Mouse (Mus musculus) megakaryocyte, adult 5-6 weeks (primary cell): ENCODE results near the gene Ubxn2a. TPM values are rescaled to one million over a fixed set of nuclear protein-coding genes. Genes with fewer than 3 reads are reported as not detected.
"Not testable (repeated sequence)": the region's sequence is repeated elsewhere in the genome, so short reads cannot be mapped to it uniquely, and the experiment has no call there.

Experiments
- ATAC-seq: 2 replicates; pipeline ENCODE4 v1.8.0; 2016; ENCODE audit warnings: mild to moderate bottlenecking, inconsistent platforms; ENCODE audit not compliant: poor library complexity, severe bottlenecking
- total RNA-seq, 2 experiments: library from RNA; stranded (forward) in 1 of 2; stranded (reverse) in 1 of 2; fragments of 153-499, 151-499 nt in 1 of 2; fragments of 221-1000, 200-1000 nt in 1 of 2; gene quantifications; 2 replicates each; pipeline versions ENCODE4 v1.2.3 to v1.2.4; 2015 to 2017

Ubxn2a gene
- total RNA-seq (2015) (9.1 and 10.9 TPM in 2 replicates), total RNA-seq (2017) (18.6 and 22.8 TPM in 2 replicates)

GRCm38 (mm10) chr12:4906951-4907906 is at the start of gene Ubxn2a:
Gene Ubxn2a, minus strand, starts transcription at chr12:4907705.
- ATAC-seq: peak; percentile 96

GRCm38 (mm10) chr12:4953156-4953555 is 45.7 kb upstream of the Ubxn2a start:
- ATAC-seq: no peak

- no peak for ATAC-seq
Measured at GRCm38 (mm10) chr12:4952272-4952671, 44.8 kb upstream of the Ubxn2a start.

- ATAC-seq: peak; percentile 80
Measured at GRCm38 (mm10) chr12:4930820-4931548, 23.5 kb upstream of the Ubxn2a start.

GRCm38 (mm10) chr12:4928197-4928596 is 20.7 kb upstream of the Ubxn2a start:
- ATAC-seq: no peak

- ATAC-seq: peak; percentile 65
Measured at GRCm38 (mm10) chr12:4917805-4918591, 10.5 kb upstream of the Ubxn2a start.

GRCm38 (mm10) chr12:4916994-4917804 is 9.7 kb upstream of the Ubxn2a start, which contains the start of gene Atad2b:
Gene Atad2b, plus strand, starts transcription at chr12:4917353.
- ATAC-seq: peak; percentile 88

GRCm38 (mm10) chr12:4914944-4915343 is 7.4 kb upstream of the Ubxn2a start:
- no peak for ATAC-seq

GRCm38 (mm10) chr12:4914441-4914840 is 6.9 kb upstream of the Ubxn2a start:
- ATAC-seq: no peak

GRCm38 (mm10) chr12:4911716-4912115 is 4.2 kb upstream of the Ubxn2a start:
- no peak for ATAC-seq

- ATAC-seq: not testable (repeated sequence)
Measured at GRCm38 (mm10) chr12:4910496-4910895, 3.0 kb upstream of the Ubxn2a start.

- ATAC-seq: no peak
Measured at GRCm38 (mm10) chr12:4908391-4908790, 886 bp upstream of the Ubxn2a start.

- ATAC-seq: no peak
Measured at GRCm38 (mm10) chr12:4906476-4906875, 1.0 kb downstream of the Ubxn2a start.

- ATAC-seq: no peak
Measured at GRCm38 (mm10) chr12:4905946-4906345, 1.6 kb downstream of the Ubxn2a start.

- ATAC-seq: no peak
Measured at GRCm38 (mm10) chr12:4898024-4898423, 9.5 kb downstream of the Ubxn2a start.

GRCm38 (mm10) chr12:4889891-4890290 is 17.6 kb downstream of the Ubxn2a start:
- no peak for ATAC-seq

GRCm38 (mm10) chr12:4889251-4889650 is 18.3 kb downstream of the Ubxn2a start:
- no peak for ATAC-seq

GRCm38 (mm10) chr12:4888739-4889138 is 18.8 kb downstream of the Ubxn2a start:
- ATAC-seq: no peak

- not testable (repeated sequence) for ATAC-seq
Measured at GRCm38 (mm10) chr12:4886581-4886980, 20.9 kb downstream of the Ubxn2a start.

GRCm38 (mm10) chr12:4885062-4885461 is 22.4 kb downstream of the Ubxn2a start:
- no peak for ATAC-seq
